Mouse (Mus musculus): ENCODE results near the gene Nfkb2. TPM values are rescaled to one million over a fixed set of nuclear protein-coding genes. Genes with fewer than 3 reads are reported as not detected.

Gene Nfkb2
- polyA plus RNA-seq, 1 experiment = 4.2 TPM

- Histone ChIP-seq H3K4me3 (replicated peaks; ENCODE audit: insufficient read depth, low read depth, low read length) (peak overlapping the region; percentile 83), H3K4me1 (ENCODE audit: control insufficient read depth, insufficient read depth, low read length) (no peaks in the 10 kb centered on the region), H3K27ac (ENCODE audit: insufficient read depth, low read length) (peak overlapping the region; percentile 43; the same call in 1 of the 2 replicates), H3K27me3 (ENCODE audit: control insufficient read depth, insufficient read depth, low read length) (no peaks in the 10 kb centered on the region)
- WGBS = 40% methylated on average over 25 of the region's 25 CpGs
- DNase-seq = peak in 1 of 2 experiments; percentile 23
- TF ChIP-seq CTCF (IDR thresholded peaks at IDR 0.05; ENCODE audit: borderline replicate concordance, insufficient read depth, low read depth, low read length) (no peak), POLR2A (IDR thresholded peaks at IDR 0.05; ENCODE audit: borderline replicate concordance, insufficient read depth, low read length) (no peak)
These were observed 53.5 kb downstream of the Nfkb2 start for GRCm38 (mm10) chr19:46357344-46358280.

GRCm38 (mm10) chr19:46358381-46358780, 54.3 kb downstream of the Nfkb2 start:
- Histone ChIP-seq H3K4me3 (replicated peaks; ENCODE audit: insufficient read depth, low read depth, low read length) (no peak overlapping the region), H3K27me3 (ENCODE audit: control insufficient read depth, insufficient read depth, low read length) (no peaks in the 10 kb centered on the region), H3K27ac (ENCODE audit: insufficient read depth, low read length) (no peak overlapping the region), H3K4me1 (ENCODE audit: control insufficient read depth, insufficient read depth, low read length) (no peaks in the 10 kb centered on the region)
- TF ChIP-seq POLR2A (IDR thresholded peaks at IDR 0.05; ENCODE audit: borderline replicate concordance, insufficient read depth, low read length) (no peak), CTCF (IDR thresholded peaks at IDR 0.05; ENCODE audit: borderline replicate concordance, insufficient read depth, low read depth, low read length) (no peak)
- no peak for DNase-seq
- 78% methylated on average over 4 of the region's 4 CpGs for WGBS

Other genes starting within 250 kb of the Nfkb2 start
- 38.8 and 38.9 TPM in 2 replicates for gene Nolc1, start 228.5 kb upstream of the Nfkb2 start, polyA plus RNA-seq (2012; rRNA removed)
- not detected in 2 replicates for gene Elovl3, start 172.4 kb upstream of the Nfkb2 start, polyA plus RNA-seq (2012; rRNA removed)
- 0.14 and 0.31 TPM in 2 replicates for gene Pitx3, start 156.0 kb upstream of the Nfkb2 start, polyA plus RNA-seq (2012; rRNA removed)
- gene Gbf1, start 151.8 kb upstream of the Nfkb2 start, polyA plus RNA-seq (2012; rRNA removed) = 85.3 and 91.0 TPM in 2 replicates
- gene Psd, start 22.8 kb downstream of the Nfkb2 start, polyA plus RNA-seq (2012; rRNA removed) = 194 and 207 TPM in 2 replicates
- 38.8 and 41.7 TPM in 2 replicates for gene Fbxl15, start 23.9 kb downstream of the Nfkb2 start, polyA plus RNA-seq (2012; rRNA removed)
- gene Cuedc2, start 34.4 kb downstream of the Nfkb2 start, polyA plus RNA-seq (2012; rRNA removed) = 258 and 262 TPM in 2 replicates
- 32.3 and 32.9 TPM in 2 replicates for gene Mfsd13a, start 36.8 kb downstream of the Nfkb2 start, polyA plus RNA-seq (2012; rRNA removed)
- 1.7 and 2.2 TPM in 2 replicates for gene 2310034G01Rik, start 46.0 kb downstream of the Nfkb2 start, polyA plus RNA-seq (2012; rRNA removed)
- 185 and 196 TPM in 2 replicates for gene Actr1a, start 91.4 kb downstream of the Nfkb2 start, polyA plus RNA-seq (2012; rRNA removed)
- gene Sufu, start 92.6 kb downstream of the Nfkb2 start, polyA plus RNA-seq (2012; rRNA removed) = 15.0 and 16.2 TPM in 2 replicates
- 40.3 and 43.4 TPM in 2 replicates for gene Trim8, start 197.4 kb downstream of the Nfkb2 start, polyA plus RNA-seq (2012; rRNA removed)